Mouse (Mus musculus): ENCODE data around the gene Fscn1.

Fscn1 gene

GRCm38 (mm10) chr5:142935642-142936335 is 24.4 kb upstream of the Fscn1 start:
- peak; percentile 63 for DNase-seq

- DNase-seq, result peak; percentile 92
These were observed 23.8 kb upstream of the Fscn1 start for GRCm38 (mm10) chr5:142936336-142936719.

- DNase-seq, result peak; percentile 82
These were observed 22.0 kb upstream of the Fscn1 start for GRCm38 (mm10) chr5:142937956-142938727.

- DNase-seq, result no peak
These were observed 19.8 kb upstream of the Fscn1 start for GRCm38 (mm10) chr5:142940393-142940792.

GRCm38 (mm10) chr5:142944979-142945682 is 15.0 kb upstream of the Fscn1 start:
- DNase-seq, result no peak

GRCm38 (mm10) chr5:142947460-142947859 is 12.7 kb upstream of the Fscn1 start:
- no peak for DNase-seq

- no peak for DNase-seq
These were observed 10.6 kb upstream of the Fscn1 start for GRCm38 (mm10) chr5:142949580-142949979.

GRCm38 (mm10) chr5:142950405-142950804 is 9.7 kb upstream of the Fscn1 start:
- no peak for DNase-seq

GRCm38 (mm10) chr5:142953641-142954040 is 6.5 kb upstream of the Fscn1 start:
- no peak for DNase-seq

GRCm38 (mm10) chr5:142956956-142957703 is 3.0 kb upstream of the Fscn1 start:
- DNase-seq, result no peak

GRCm38 (mm10) chr5:142958464-142958863 is 1.7 kb upstream of the Fscn1 start:
- no peak for DNase-seq

- no peak for DNase-seq
These were observed 987 bp upstream of the Fscn1 start for GRCm38 (mm10) chr5:142959156-142959555.

GRCm38 (mm10) chr5:142960775-142961271 is 680 bp downstream of the Fscn1 start:
- DNase-seq, result peak; percentile 48

- DNase-seq, result no peak
These were observed 1.3 kb downstream of the Fscn1 start for GRCm38 (mm10) chr5:142961398-142961880.

- peak; percentile 30 for DNase-seq
These were observed 1.8 kb downstream of the Fscn1 start for GRCm38 (mm10) chr5:142961881-142962443.

- DNase-seq, result no peak
These were observed 2.4 kb downstream of the Fscn1 start for GRCm38 (mm10) chr5:142962444-142962961.

GRCm38 (mm10) chr5:142963003-142963704 is 3.0 kb downstream of the Fscn1 start:
- no peak for DNase-seq

- no peak for DNase-seq
These were observed 3.8 kb downstream of the Fscn1 start for GRCm38 (mm10) chr5:142963705-142964494.

- DNase-seq, result no peak
These were observed 4.5 kb downstream of the Fscn1 start for GRCm38 (mm10) chr5:142964650-142965049.

GRCm38 (mm10) chr5:142968411-142968810 is 8.3 kb downstream of the Fscn1 start:
- DNase-seq, result no peak

All from thymus, postnatal 4 days (tissue).